Mouse (Mus musculus) lung, postnatal 36 days (tissue): Measurements from ENCODE around the gene Txn2.

Source experiments
- DNase-seq: peaks from one replicate; pipeline ENCODE4 v3.0.0; 2022; ENCODE audit warnings: mixed read lengths

Txn2 gene

DNA sequence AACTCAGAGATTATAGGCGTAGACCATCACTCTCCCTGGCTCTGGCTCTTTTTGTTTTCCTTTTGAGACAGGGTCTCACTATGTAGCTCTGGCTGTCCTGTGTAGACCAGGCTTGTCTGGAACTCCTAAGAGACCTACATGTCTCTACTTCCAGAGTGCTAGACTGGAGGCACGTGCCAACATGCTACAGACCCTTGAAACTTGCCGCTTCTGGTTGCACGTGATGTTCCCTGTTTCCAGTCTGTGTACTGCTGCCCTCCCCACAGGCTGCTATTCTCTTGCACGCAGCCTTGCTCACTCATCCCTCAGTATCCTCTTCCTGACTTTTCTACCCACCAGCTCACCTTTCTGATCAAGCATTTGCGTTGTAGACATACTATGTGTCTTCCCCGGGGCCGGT is 22.7 kb downstream of the Txn2 start:
- peak; percentile 53 for DNase-seq

DNA sequence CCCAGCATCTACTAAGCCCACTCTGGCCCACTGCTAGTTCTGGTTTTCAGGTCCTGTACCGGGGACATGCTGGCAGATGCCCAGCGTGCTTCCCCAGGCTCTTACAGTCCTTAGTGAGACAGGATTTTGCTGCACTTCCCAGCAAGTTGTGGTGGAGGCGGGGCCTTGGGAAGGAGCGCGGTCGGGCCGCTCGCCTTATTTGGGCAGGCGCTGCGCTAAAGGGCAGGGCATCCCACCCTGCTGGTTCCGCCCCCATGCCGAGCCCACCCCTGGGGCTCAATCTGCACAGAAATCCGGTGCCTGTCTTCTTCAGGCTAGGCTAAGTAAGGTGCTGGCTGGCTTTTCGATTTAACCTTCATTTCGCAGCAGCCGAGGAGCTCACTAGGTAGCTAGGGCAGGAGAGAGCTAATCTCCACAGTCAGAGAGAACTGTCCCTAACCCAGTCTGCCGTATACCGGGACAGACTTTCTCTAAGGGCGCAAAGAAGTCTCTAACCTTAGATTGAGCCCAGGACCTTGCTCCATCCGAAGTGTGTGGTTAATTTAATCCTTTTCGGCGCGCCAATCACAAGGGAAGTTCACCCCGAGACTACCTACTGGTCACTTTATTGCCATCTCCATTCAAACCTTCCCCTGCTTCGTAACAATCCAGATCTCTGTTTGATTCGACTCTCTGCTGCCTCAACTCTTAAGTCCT is 23.4 kb downstream of the Txn2 start:
- peak; percentile 91 for DNase-seq

DNA sequence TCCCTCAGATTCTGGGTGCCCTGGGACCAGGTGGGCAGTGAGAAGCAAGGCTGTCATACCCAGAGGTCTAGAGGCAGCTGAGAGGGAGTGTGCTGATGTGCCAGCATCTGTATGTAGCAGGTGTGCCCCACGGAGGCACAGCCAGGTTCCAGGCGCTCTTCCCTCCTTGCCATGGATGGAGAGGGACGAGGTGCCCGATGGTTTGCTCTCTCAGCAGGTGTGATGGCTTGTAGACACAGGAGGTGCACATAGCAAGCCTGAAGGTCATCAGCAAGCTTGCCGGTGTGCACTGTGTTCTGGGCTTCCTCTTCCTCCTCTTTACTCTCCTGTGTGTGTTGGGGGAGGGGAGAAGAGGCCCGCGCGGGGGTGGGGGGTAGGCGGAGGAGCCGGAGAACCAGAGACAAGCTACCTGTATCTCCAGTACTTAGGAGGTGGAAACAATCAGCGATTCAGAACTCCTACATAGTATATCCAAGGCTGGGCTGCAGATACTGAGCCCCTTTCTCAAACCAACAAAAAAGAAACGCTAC is 24.4 kb downstream of the Txn2 start:
- DNase-seq, result no peak

GRCm38 (mm10) chr15:77903176-77903575 is 25.6 kb downstream of the Txn2 start:
- peak; percentile 74 for DNase-seq

- no peak for DNase-seq
These were observed 33.9 kb downstream of the Txn2 start for GRCm38 (mm10) chr15:77894926-77895325.

DNA sequence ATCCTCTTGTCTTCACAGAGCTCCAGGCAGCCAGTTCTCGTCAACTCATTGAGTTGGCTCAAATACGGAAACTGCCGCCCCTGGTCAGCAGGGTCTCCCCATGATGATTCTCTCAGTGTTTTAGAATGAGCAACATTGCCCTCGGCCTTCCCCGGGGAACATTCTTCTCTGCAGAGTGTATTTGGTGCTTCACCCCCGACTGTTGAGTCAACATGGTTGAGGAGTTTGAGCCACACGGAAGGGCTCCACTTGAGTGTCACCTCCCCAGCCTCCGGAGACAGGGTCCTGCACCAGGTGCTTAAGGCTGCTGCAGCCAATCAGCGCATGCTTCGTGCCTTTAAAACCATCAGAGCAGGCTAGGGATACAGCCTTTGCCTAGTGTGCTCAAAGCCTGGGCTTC is 35.5 kb downstream of the Txn2 start:
- DNase-seq, result peak; percentile 60

DNA sequence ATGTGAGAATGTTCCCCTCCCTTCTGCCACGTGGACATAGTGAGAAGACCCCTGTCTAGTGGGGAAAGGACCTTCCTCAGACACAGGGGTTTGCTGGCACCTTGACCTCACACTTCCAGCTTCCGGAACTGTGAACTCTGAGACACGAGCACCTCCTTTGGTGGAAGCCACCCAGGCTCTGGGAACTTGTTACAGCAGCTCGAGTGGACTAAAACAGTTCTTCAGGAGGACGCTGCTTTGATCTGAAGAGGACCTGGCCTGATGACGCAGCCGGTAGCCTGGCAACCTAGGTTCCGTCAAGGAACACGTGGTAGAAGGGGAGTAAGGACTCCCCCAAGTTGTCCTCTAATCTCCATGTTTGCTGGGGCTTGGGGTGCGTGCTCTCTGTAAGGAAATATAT is 36.4 kb downstream of the Txn2 start:
- DNase-seq, result peak; percentile 58

GRCm38 (mm10) chr15:77891766-77892165 is 37.0 kb downstream of the Txn2 start:
- peak; percentile 83 for DNase-seq

DNA sequence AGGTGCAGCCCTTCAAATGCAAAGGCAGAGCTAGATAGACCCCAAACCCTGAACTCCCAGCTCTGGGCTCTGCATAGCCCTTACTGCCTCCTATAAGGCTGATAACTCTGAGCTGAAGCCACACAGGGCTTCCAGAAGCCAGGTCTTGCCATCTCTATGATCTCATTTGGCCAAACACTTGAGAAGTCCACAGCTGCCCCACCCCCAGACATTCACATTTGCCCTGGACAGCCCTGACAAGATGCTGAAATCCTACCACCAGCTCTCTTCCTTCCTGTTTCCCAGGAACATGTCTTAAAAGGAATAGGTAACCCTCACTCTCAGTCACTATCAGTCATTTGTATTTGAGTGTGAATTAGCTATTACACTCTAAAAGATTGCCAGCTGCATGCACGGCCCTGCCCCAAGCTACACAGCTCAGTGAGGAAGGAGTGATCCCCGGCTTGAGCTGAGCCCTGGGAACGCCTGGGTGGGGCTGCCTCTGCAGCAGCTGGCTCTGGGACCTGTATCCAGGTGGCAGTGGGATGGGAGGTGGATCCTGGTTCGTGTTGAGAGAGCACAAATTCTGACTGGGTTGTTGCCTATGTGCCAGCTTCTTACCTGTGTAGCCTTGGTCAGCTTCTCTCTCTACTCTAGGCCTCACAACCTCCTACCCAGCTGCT is 38.9 kb downstream of the Txn2 start:
- DNase-seq, result peak; percentile 81

GRCm38 (mm10) chr15:77888286-77888685 is 40.5 kb downstream of the Txn2 start:
- DNase-seq, result peak; percentile 49

DNA sequence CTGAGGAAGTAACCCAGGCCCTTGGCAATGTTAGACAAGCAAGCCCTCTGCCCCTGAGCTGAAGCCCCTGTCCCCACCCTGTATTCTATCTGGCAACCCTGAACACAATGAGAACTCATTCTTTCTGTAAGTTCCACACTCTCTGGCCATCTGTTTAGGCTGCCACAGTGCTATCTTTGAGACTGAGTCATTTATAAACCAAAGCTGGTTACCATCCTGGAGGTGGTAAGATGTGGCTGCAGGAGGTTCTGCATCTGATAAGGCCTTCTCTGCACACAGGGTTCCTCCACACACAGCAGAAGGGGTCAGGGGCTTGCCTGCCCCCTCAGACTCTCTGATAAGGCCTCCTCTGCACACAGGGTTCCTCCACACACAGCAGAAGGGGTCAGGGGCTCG is 41.7 kb downstream of the Txn2 start:
- DNase-seq, result no peak

GRCm38 (mm10) chr15:77886369-77887092 is 42.3 kb downstream of the Txn2 start:
- no peak for DNase-seq

GRCm38 (mm10) chr15:77885945-77886344 is 42.9 kb downstream of the Txn2 start:
- no peak for DNase-seq

DNA sequence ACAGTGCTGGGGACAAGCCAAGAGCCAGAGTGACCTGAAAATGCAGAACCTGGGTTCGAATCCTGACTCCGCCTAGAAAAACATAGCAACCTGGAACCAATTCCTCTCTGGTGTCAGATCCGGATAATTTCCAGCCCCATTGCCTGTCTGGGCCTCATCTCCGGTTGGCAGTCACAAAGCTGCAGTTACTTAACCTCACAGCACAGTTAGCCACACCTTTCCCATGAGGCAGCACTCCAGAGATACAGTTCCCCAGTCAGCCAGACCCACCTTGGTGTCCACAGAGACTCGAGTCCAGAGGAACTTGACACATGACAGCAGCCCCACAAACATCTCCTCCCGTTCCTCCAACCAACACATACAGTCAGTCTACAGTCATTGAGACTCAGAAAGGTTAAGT is 43.6 kb downstream of the Txn2 start:
- no peak for DNase-seq

DNA sequence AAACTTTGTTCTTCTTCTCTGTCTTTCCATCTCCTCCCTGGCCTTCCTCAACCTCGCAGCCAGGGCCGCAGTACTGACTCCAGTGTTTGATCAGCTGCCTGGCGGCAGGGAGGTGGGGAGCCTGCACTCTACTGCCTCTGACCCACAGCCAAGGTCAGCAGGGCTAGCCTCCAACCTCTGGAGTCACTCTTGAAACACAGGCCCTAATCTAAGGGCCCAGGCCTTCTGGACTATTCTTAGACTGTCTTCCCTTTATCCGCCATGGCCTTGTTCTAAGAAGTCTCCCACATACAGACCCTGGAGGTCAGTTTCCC is 45.2 kb downstream of the Txn2 start:
- DNase-seq, result no peak

GRCm38 (mm10) chr15:77882797-77883696 is 45.8 kb downstream of the Txn2 start:
- DNase-seq, result peak; percentile 78

DNA sequence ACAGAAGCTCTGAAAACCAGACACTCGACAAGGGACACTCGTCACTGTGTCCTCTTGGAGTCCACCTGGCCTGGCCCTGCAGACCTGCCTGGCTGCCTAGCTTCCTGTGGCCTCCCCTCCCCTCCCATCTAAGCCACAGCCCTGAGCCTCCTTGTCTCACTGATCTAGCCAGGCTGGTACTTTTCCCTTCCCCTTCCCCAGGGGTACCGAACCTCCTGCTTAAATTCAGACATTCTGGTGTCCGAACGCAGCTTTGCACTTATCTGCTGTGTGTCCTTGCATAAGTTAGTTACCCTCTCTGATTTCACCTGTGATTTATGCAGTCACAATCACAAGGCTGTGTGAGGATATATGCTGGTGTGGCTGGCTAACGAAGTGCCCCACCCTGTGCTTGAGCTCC is 46.5 kb downstream of the Txn2 start:
- DNase-seq, result no peak

- DNase-seq, result peak; percentile 57
These were observed 47.1 kb downstream of the Txn2 start for GRCm38 (mm10) chr15:77881698-77882097.

GRCm38 (mm10) chr15:77880738-77881137 is 48.1 kb downstream of the Txn2 start:
- DNase-seq, result no peak

- DNase-seq, result no peak
These were observed 49.0 kb downstream of the Txn2 start for GRCm38 (mm10) chr15:77879756-77880155.

- DNase-seq, result no peak
These were observed 51.6 kb downstream of the Txn2 start for GRCm38 (mm10) chr15:77877209-77877608.

- no peak for DNase-seq
These were observed 52.1 kb downstream of the Txn2 start for GRCm38 (mm10) chr15:77876716-77877115.

GRCm38 (mm10) chr15:77875953-77876352 is 52.9 kb downstream of the Txn2 start:
- no peak for DNase-seq
